Mouse (Mus musculus) hindbrain, embryonic 11.5 days (tissue): ENCODE data around the gene Gm3159. TPM values are rescaled to one million over a fixed set of nuclear protein-coding genes. Genes with fewer than 3 reads are reported as not detected.
"Not testable (repeated sequence)": the region's sequence is repeated elsewhere in the genome, so short reads cannot be mapped to it uniquely, and the experiment has no call there.

Experiments used
- ATAC-seq: fragments of 200-750 bp; cut with Nextera tagmentation; 2 replicates; pipeline ENCODE4 v1.8.0; 2017; ENCODE audit warnings: mild to moderate bottlenecking, moderate TSS enrichment, moderate library complexity; ENCODE audit not compliant: low FRiP score
- DNase-seq: peaks from one replicate; pipeline ENCODE4 v3.0.0-alpha.2; 2015; ENCODE audit warnings: low spot score
- H3K27ac ChIP-seq: fragments of 300-500 bp; sonication (generic); 2 replicates; pipeline ENCODE4 v1.5.1; 2014; ENCODE audit warnings: mild to moderate bottlenecking, low read depth, low read length
- H3K27me3 ChIP-seq: fragments of 300-500 bp; sonication (generic); 2 replicates; pipeline ENCODE4 v1.6.1; 2014; ENCODE audit warnings: mild to moderate bottlenecking, low read length, moderate library complexity, mixed read lengths; ENCODE audit not compliant: control insufficient read depth, insufficient read depth
- H3K36me3 ChIP-seq: fragments of 300-500 bp; sonication (generic); 2 replicates; pipeline ENCODE4 v1.6.1; 2014; ENCODE audit warnings: mild to moderate bottlenecking, low read length, moderate library complexity, mixed read lengths; ENCODE audit not compliant: control insufficient read depth, insufficient read depth
- H3K4me1 ChIP-seq: fragments of 300-500 bp; sonication (generic); replicated peaks from 2 replicates; pipeline ENCODE4 v1.6.1; 2014; ENCODE audit warnings: low read length, mixed read lengths; ENCODE audit not compliant: control insufficient read depth, insufficient read depth
- H3K4me2 ChIP-seq: fragments of 300-500 bp; sonication (generic); replicated peaks from 2 replicates; pipeline ENCODE4 v1.6.1; 2014; ENCODE audit warnings: mild to moderate bottlenecking, low read depth, low read length
- H3K4me3 ChIP-seq: fragments of 300-500 bp; sonication (generic); 2 replicates; pipeline ENCODE4 v1.5.1; 2014; ENCODE audit warnings: low read depth, low read length
- H3K9ac ChIP-seq: fragments of 300-500 bp; sonication (generic); 2 replicates; pipeline ENCODE4 v1.6.1; 2014; ENCODE audit warnings: low read depth, low read length
- H3K9me3 ChIP-seq: fragments of 300-500 bp; sonication (generic); 2 replicates; pipeline ENCODE4 v1.6.1; 2016; ENCODE audit warnings: low read length; ENCODE audit not compliant: control insufficient read depth
- WGBS: fragments of 180-500 bp; shearing (Covaris S2); extraction: QIAGEN DNeasy Blood & Tissue Kit; methylation state at CpG from one replicate; pipeline ENCODE4 v1.1.7; 2014; 5-methylcytosine and 5-hydroxymethylcytosine counted together
- polyA plus RNA-seq: library from polyadenylated mRNA; unstranded; fragments of >200 nt; fragmentation: Nextera tagmentation; extraction: Ambion mirVana; gene quantifications from 2 replicates; pipeline ENCODE4 v1.2.1, GENCODE M21; 2014

The Gm3159 gene
- polyA plus RNA-seq, 1 experiment from 2014 or later: 0.09 TPM

DNA sequence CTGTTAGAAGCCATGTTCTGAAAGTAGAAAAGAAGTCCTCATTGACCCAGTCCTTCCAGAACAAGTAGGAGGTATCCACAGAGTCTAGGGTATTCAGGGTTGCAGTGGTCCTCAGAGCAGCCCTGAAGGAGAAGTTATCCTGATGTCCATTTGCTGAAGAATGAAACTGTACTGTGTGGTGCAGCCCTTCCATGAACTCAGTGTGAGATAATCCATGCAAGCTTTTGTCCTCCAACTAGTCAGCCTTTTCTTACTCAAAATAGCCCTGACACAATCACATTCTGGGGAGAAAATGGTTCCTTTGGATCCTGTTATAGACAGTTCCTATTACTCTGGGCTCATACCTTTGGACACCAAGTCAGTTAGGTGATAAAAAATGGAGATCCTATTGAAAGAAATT, 6.5 kb downstream of the Gm3159 start:
- not testable (repeated sequence) for H3K36me3 ChIP-seq, H3K4me2 ChIP-seq, DNase-seq, H3K27ac ChIP-seq, H3K4me1 ChIP-seq, H3K4me3 ChIP-seq, ATAC-seq, H3K27me3 ChIP-seq, H3K9me3 ChIP-seq, H3K9ac ChIP-seq

DNA sequence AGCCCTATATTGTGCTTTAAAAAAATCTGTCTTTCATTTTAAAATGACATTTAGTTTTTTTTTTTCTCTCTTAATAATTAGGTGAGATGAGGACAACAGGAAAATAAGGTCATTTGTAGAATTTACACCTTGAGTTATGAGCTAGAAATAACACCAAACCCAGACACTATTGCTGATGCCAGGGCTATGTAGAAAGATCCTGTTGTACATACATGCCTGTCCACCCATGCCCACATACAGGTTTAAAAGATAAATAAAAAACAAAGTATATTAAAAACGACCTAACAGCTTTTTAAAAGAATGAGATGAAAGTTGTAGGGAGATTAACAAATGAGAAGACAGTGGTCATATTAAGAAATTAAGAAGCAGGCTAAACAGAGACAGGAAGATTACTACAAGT, 12.6 kb downstream of the Gm3159 start:
- 67% methylated on average over 1 of the region's 1 CpGs for WGBS
- H3K4me2 ChIP-seq, ATAC-seq, H3K4me3 ChIP-seq, H3K9me3 ChIP-seq, H3K27me3 ChIP-seq, H3K27ac ChIP-seq, H3K9ac ChIP-seq, DNase-seq, H3K36me3 ChIP-seq, H3K4me1 ChIP-seq: not testable (repeated sequence)

GRCm38 (mm10) chr14:4414965-4415835, 17.9 kb downstream of the Gm3159 start, which contains the start of gene Gm3164:
Gene Gm3164, plus strand, starts transcription at chr14:4415448.
- H3K36me3 ChIP-seq, H3K9me3 ChIP-seq, ATAC-seq, H3K27me3 ChIP-seq, H3K4me1 ChIP-seq, H3K27ac ChIP-seq: not testable (repeated sequence)
- Histone ChIP-seq H3K9ac (peak within 1 kb of the TSS; percentile 19; the same call in 1 of the 2 replicates), H3K4me2 (peak within 1 kb of the TSS; percentile 49), H3K4me3 (peak within 1 kb of the TSS; percentile 35)
- 3% methylated on average over 20 of the region's 59 CpGs for WGBS
- DNase-seq: peak; percentile 43

GRCm38 (mm10) chr14:4430692-4431091, 33.4 kb downstream of the Gm3159 start, which contains the start of gene Gm3173:
Gene Gm3173, plus strand, starts transcription at chr14:4430992.
- not testable (repeated sequence) for H3K4me2 ChIP-seq, H3K4me1 ChIP-seq, DNase-seq, H3K4me3 ChIP-seq, ATAC-seq, H3K9me3 ChIP-seq, H3K36me3 ChIP-seq, H3K27ac ChIP-seq, H3K9ac ChIP-seq, H3K27me3 ChIP-seq

Other genes with a start within 250 kb of the Gm3159 start
- gene Gm3127, start 232.5 kb upstream of the Gm3159 start, polyA plus RNA-seq: not detected in 2 replicates
- 1.5 and 1.7 TPM in 2 replicates for gene Gm2974, start 214.9 kb upstream of the Gm3159 start, polyA plus RNA-seq
- gene Gm3138, start 147.9 kb upstream of the Gm3159 start, polyA plus RNA-seq: not detected in 2 replicates
- not detected in 2 replicates for gene Gm3149, start 80.2 kb upstream of the Gm3159 start, polyA plus RNA-seq
- gene 2610042L04Rik, start 62.8 kb upstream of the Gm3159 start, polyA plus RNA-seq: 0.69 and 0.81 TPM in 2 replicates
- gene Gm3164, start 17.9 kb downstream of the Gm3159 start, polyA plus RNA-seq: 0.73 and 1.3 TPM in 2 replicates
- gene Gm3173, start 33.5 kb downstream of the Gm3159 start, polyA plus RNA-seq: not detected in 2 replicates
- gene Gm3182, start 84.2 kb downstream of the Gm3159 start, polyA plus RNA-seq: not detected in 2 replicates
- not detected in 2 replicates for gene Gm3047, start 157.9 kb downstream of the Gm3159 start, polyA plus RNA-seq
- not detected in 2 replicates for gene Gm8159, start 234.8 kb downstream of the Gm3159 start, polyA plus RNA-seq